Mouse (Mus musculus): ENCODE data around the gene 1110051M20Rik. TPM values are rescaled to one million over a fixed set of nuclear protein-coding genes. Genes with fewer than 3 reads are reported as not detected.

1110051M20Rik gene
- total and polyA plus RNA-seq, 2 experiments from 2014 or later, result 158 to 171 TPM

GRCm38 (mm10) chr2:91457259-91457655 lies 12.8 kb upstream of the 1110051M20Rik start, which contains the start of gene Lrp4:
Gene Lrp4 (plus strand): TSS chr2:91457511.
- TF ChIP-seq CTCF (IDR thresholded peaks at IDR 0.05), result no peak
- H3K4me1 ChIP-seq (ENCODE audit: insufficient read depth, low read length), result peaks cover 4% of the 10 kb centered on the region; the same call in 1 of the 2 replicates
- H3K4me3 ChIP-seq (ENCODE audit: low read depth, low read length), result peak within 1 kb of the TSS; percentile 66
- DNase-seq (ENCODE audit: low spot score) (peak; percentile 36), ATAC-seq (ENCODE audit: low FRiP score) (peak; percentile 29; the same call in 1 of the 2 replicates)
- WGBS, result 2% methylated on average over 11 of the region's 36 CpGs
- peak within 1 kb of the TSS; percentile 61 for H3K9ac ChIP-seq (replicated peaks; ENCODE audit: low read length, poor library complexity, severe bottlenecking)
- H3K9me3 ChIP-seq (ENCODE audit: low read length), result no peaks in the 10 kb centered on the region
- H3K27me3 ChIP-seq (ENCODE audit: insufficient read depth, low read length), result peaks cover 4% of the 10 kb centered on the region; the same call in 1 of the 2 replicates
- peak within 1 kb of the TSS; percentile 99 for H3K4me2 ChIP-seq (ENCODE audit: low read depth, low read length, poor library complexity, severe bottlenecking)
- no peaks in the 10 kb centered on the region for H3K36me3 ChIP-seq (ENCODE audit: insufficient read depth, low read length)
- peak within 1 kb of the TSS; percentile 65 for H3K27ac ChIP-seq (ENCODE audit: low read depth, low read length)

GRCm38 (mm10) chr2:91456491-91457100 lies 12.1 kb upstream of the 1110051M20Rik start:
- WGBS, result 44% methylated on average over 9 of the region's 9 CpGs

GRCm38 (mm10) chr2:91455826-91456225 lies 11.3 kb upstream of the 1110051M20Rik start:
- H3K27ac ChIP-seq (ENCODE audit: low read depth, low read length), result no peak overlapping the region
- no peaks in the 10 kb centered on the region for H3K4me1 ChIP-seq (ENCODE audit: insufficient read depth, low read length)
- ATAC-seq (ENCODE audit: low FRiP score) (peak; percentile 59; the same call in 1 of the 2 replicates), DNase-seq (ENCODE audit: low spot score) (peak; percentile 84)
- WGBS, result 3% methylated on average over 4 of the region's 4 CpGs
- no peak overlapping the region for H3K4me3 ChIP-seq (ENCODE audit: low read depth, low read length)
- peak; percentile 93 for TF ChIP-seq CTCF (IDR thresholded peaks at IDR 0.05)
- peaks cover 4% of the 10 kb centered on the region; the same call in 1 of the 2 replicates for H3K27me3 ChIP-seq (ENCODE audit: insufficient read depth, low read length)
- H3K9me3 ChIP-seq (ENCODE audit: low read length), result no peaks in the 10 kb centered on the region
- H3K9ac ChIP-seq (replicated peaks; ENCODE audit: low read length, poor library complexity, severe bottlenecking), result no peak overlapping the region
- no peaks in the 10 kb centered on the region for H3K36me3 ChIP-seq (ENCODE audit: insufficient read depth, low read length)
- H3K4me2 ChIP-seq (ENCODE audit: low read depth, low read length, poor library complexity, severe bottlenecking), result no peak overlapping the region

More at GRCm38 (mm10) chr2:91456491-91457100, 12.1 kb upstream of the 1110051M20Rik start:
- Histone ChIP-seq H3K4me3 (ENCODE audit: low read depth, low read length) (peak overlapping the region; percentile 66; the same call in 1 of the 2 replicates), H3K27me3 (ENCODE audit: insufficient read depth, low read length) (peaks cover 4% of the 10 kb centered on the region; the same call in 1 of the 2 replicates), H3K9me3 (ENCODE audit: low read length) (no peaks in the 10 kb centered on the region), H3K4me2 (ENCODE audit: low read depth, low read length, poor library complexity, severe bottlenecking) (peak overlapping the region; percentile 99), H3K4me1 (ENCODE audit: insufficient read depth, low read length) (no peaks in the 10 kb centered on the region), H3K36me3 (ENCODE audit: insufficient read depth, low read length) (no peaks in the 10 kb centered on the region), H3K27ac (ENCODE audit: low read depth, low read length) (no peak overlapping the region), H3K9ac (replicated peaks; ENCODE audit: low read length, poor library complexity, severe bottlenecking) (peak overlapping the region; percentile 61; the same call in 1 of the 2 replicates)
- DNase-seq (ENCODE audit: low spot score), result no peak
- no peak for ATAC-seq (ENCODE audit: low FRiP score)
- TF ChIP-seq CTCF (IDR thresholded peaks at IDR 0.05), result no peak

GRCm38 (mm10) chr2:91454434-91454833 lies 9.9 kb upstream of the 1110051M20Rik start:
- Histone ChIP-seq H3K4me1 (ENCODE audit: insufficient read depth, low read length) (no peaks in the 10 kb centered on the region), H3K4me2 (ENCODE audit: low read depth, low read length, poor library complexity, severe bottlenecking) (no peak overlapping the region), H3K9ac (replicated peaks; ENCODE audit: low read length, poor library complexity, severe bottlenecking) (no peak overlapping the region), H3K9me3 (ENCODE audit: low read length) (no peaks in the 10 kb centered on the region), H3K36me3 (ENCODE audit: insufficient read depth, low read length) (no peaks in the 10 kb centered on the region), H3K27me3 (ENCODE audit: insufficient read depth, low read length) (no peaks in the 10 kb centered on the region; the same call in 1 of the 2 replicates), H3K4me3 (ENCODE audit: low read depth, low read length) (no peak overlapping the region), H3K27ac (ENCODE audit: low read depth, low read length) (no peak overlapping the region)
- WGBS, result 85% methylated on average over 3 of the region's 3 CpGs
- no peak for TF ChIP-seq CTCF (IDR thresholded peaks at IDR 0.05)
- DNase-seq (ENCODE audit: low spot score), result no peak
- ATAC-seq (ENCODE audit: low FRiP score), result no peak

- no peaks in the 10 kb centered on the region for H3K4me1 ChIP-seq (ENCODE audit: insufficient read depth, low read length)
- no peak overlapping the region for H3K4me2 ChIP-seq (ENCODE audit: low read depth, low read length, poor library complexity, severe bottlenecking)
- no peak overlapping the region for H3K27ac ChIP-seq (ENCODE audit: low read depth, low read length)
- no peaks in the 10 kb centered on the region for H3K36me3 ChIP-seq (ENCODE audit: insufficient read depth, low read length)
- ATAC-seq (ENCODE audit: low FRiP score) (no peak), DNase-seq (ENCODE audit: low spot score) (no peak)
- no peaks in the 10 kb centered on the region for H3K9me3 ChIP-seq (ENCODE audit: low read length)
- H3K4me3 ChIP-seq (ENCODE audit: low read depth, low read length), result no peak overlapping the region
- no peaks in the 10 kb centered on the region for H3K27me3 ChIP-seq (ENCODE audit: insufficient read depth, low read length)
- TF ChIP-seq CTCF (IDR thresholded peaks at IDR 0.05), result peak; percentile 3; the same call in 1 of the 2 replicates
- no peak overlapping the region for H3K9ac ChIP-seq (replicated peaks; ENCODE audit: low read length, poor library complexity, severe bottlenecking)
- 86% methylated on average over 9 of the region's 9 CpGs for WGBS
These were observed 8.9 kb upstream of the 1110051M20Rik start for GRCm38 (mm10) chr2:91453231-91454075.

All from midbrain, postnatal 0 days (tissue).